ENCODE assay signal across 16 mouse cellular contexts in genomic region chr3:137056544-137057224, GRCm38 (mm10).
DNase-seq lines count a peak whose midpoint lies in the region; ATAC-seq and TF ChIP-seq lines count a peak whose summit lies in the region.
"Had no signal": no experiment of that assay in that cellular context is flagged by ENCODE, and none has a peak within 500 bp of the region (broad histone marks: within the 10 kb centered on the region; RNA-seq: fewer than 3 reads in every experiment).

No protein-coding gene starts in this region.

- peak overlapping the region; percentile 86 for H3K27ac ChIP-seq in layer of hippocampus, adult 2 months
- peak overlapping the region; percentile 73 for H3K27ac ChIP-seq in forebrain, embryonic 11.5 days (ENCODE audit: low read depth, low read length)
- peak overlapping the region; percentile 71 for H3K27ac ChIP-seq in hindbrain, embryonic 15.5 days (replicated peaks)
- H3K27ac ChIP-seq in neural tube, embryonic 14.5 days (ENCODE audit: low read depth, low read length), result peak overlapping the region; percentile 69
- H3K27ac ChIP-seq: heart, adult 2 months; kidney, postnatal 0 days; liver, embryonic 15.5 days had no signal

- WGBS in forebrain, embryonic 11.5 days, result 53% methylated on average over 6 of the region's 6 CpGs
- WGBS in hindbrain, embryonic 15.5 days, result 53% methylated on average over 6 of the region's 6 CpGs
- WGBS in neural tube, embryonic 14.5 days, result 70% methylated on average over 6 of the region's 6 CpGs

- no peaks in the 10 kb centered on the region for H3K9me3 ChIP-seq in forebrain, embryonic 11.5 days (ENCODE audit: control insufficient read depth, low read length)
- no peaks in the 10 kb centered on the region for H3K9me3 ChIP-seq in hindbrain, embryonic 15.5 days
- H3K9me3 ChIP-seq in neural tube, embryonic 14.5 days (ENCODE audit: control insufficient read depth, low read length), result no peaks in the 10 kb centered on the region
- H3K9me3 ChIP-seq: liver, embryonic 15.5 days had no signal

- H3K36me3 ChIP-seq in forebrain, embryonic 11.5 days (ENCODE audit: control insufficient read depth, insufficient read depth, low read length), result no peaks in the 10 kb centered on the region
- no peaks in the 10 kb centered on the region for H3K36me3 ChIP-seq in hindbrain, embryonic 15.5 days
- H3K36me3 ChIP-seq in neural tube, embryonic 14.5 days (ENCODE audit: control insufficient read depth, insufficient read depth, low read length), result no peaks in the 10 kb centered on the region
- H3K36me3 ChIP-seq: liver, embryonic 15.5 days had no signal

- no peaks in the 10 kb centered on the region for H3K27me3 ChIP-seq in forebrain, embryonic 11.5 days (ENCODE audit: control insufficient read depth, insufficient read depth, low read length)
- no peaks in the 10 kb centered on the region for H3K27me3 ChIP-seq in hindbrain, embryonic 15.5 days
- no peaks in the 10 kb centered on the region for H3K27me3 ChIP-seq in neural tube, embryonic 14.5 days (ENCODE audit: control insufficient read depth, insufficient read depth, low read length)
- H3K27me3 ChIP-seq: liver, embryonic 15.5 days had no signal

- peak in 1 of 2 experiments; percentile 18 for DNase-seq in layer of hippocampus, adult 2 months (ENCODE audit: low spot score in 2 of 2)
- DNase-seq in layer of hippocampus, postnatal 25 days (ENCODE audit: extremely low spot score in 1 of 2, low spot score in 1 of 2), result no peak
- DNase-seq in forebrain, embryonic 11.5 days (ENCODE audit: low spot score), result no peak
- DNase-seq in cerebellum, postnatal 14 days, result no peak
- no peak for DNase-seq in spleen, postnatal 10 days (ENCODE audit: low spot score in 2 of 2)
- no peak for DNase-seq in lung, postnatal 36 days
- DNase-seq: adrenal gland, adult 2 months; cerebellum, adult 11 months; heart, adult 2 months; heart, postnatal 10 days; lung, postnatal 14 days had no signal

- peaks cover 4% of the 10 kb centered on the region; the same call in 1 of the 2 replicates for H3K4me1 ChIP-seq in forebrain, embryonic 11.5 days (replicated peaks; ENCODE audit: control insufficient read depth, insufficient read depth, low read length)
- H3K4me1 ChIP-seq in hindbrain, embryonic 15.5 days (replicated peaks), result peaks cover 14% of the 10 kb centered on the region
- H3K4me1 ChIP-seq in neural tube, embryonic 14.5 days (ENCODE audit: control insufficient read depth, insufficient read depth, low read length), result peaks cover 4% of the 10 kb centered on the region; the same call in 1 of the 2 replicates
- H3K4me1 ChIP-seq: liver, embryonic 15.5 days had no signal

- peak; percentile 49; the same call in 1 of the 2 replicates for ATAC-seq in forebrain, embryonic 11.5 days (replicated peaks; ENCODE audit: low FRiP score)
- no peak for ATAC-seq in hindbrain, embryonic 15.5 days (ENCODE audit: low FRiP score, low read depth)
- ATAC-seq in neural tube, embryonic 14.5 days (ENCODE audit: low read depth), result peak; percentile 34; the same call in 1 of the 2 replicates
- ATAC-seq: intestine, embryonic 16.5 days had no signal

- TF ChIP-seq CTCF in layer of hippocampus, adult 2 months (conservative IDR thresholded peaks at IDR 0.05), result no peak

- no peak overlapping the region for H3K9ac ChIP-seq in forebrain, embryonic 11.5 days (ENCODE audit: low read length)
- no peak overlapping the region for H3K9ac ChIP-seq in hindbrain, embryonic 15.5 days
- H3K9ac ChIP-seq in neural tube, embryonic 14.5 days (replicated peaks; ENCODE audit: low read depth, low read length), result no peak overlapping the region
- H3K9ac ChIP-seq: liver, embryonic 15.5 days had no signal

- 0 out of 2 replicates have a peak overlapping the region, but pooled peaks have one; percentile 17 for H3K4me3 ChIP-seq in layer of hippocampus, adult 2 months
- H3K4me3 ChIP-seq in forebrain, embryonic 11.5 days (ENCODE audit: low read depth, low read length), result no peak overlapping the region
- no peak overlapping the region for H3K4me3 ChIP-seq in hindbrain, embryonic 15.5 days
- no peak overlapping the region for H3K4me3 ChIP-seq in neural tube, embryonic 14.5 days (ENCODE audit: low read depth, low read length)
- H3K4me3 ChIP-seq: heart, adult 2 months; liver, embryonic 15.5 days had no signal

- no peak overlapping the region for H3K4me2 ChIP-seq in forebrain, embryonic 11.5 days (ENCODE audit: low read depth, low read length, severe bottlenecking)
- H3K4me2 ChIP-seq in hindbrain, embryonic 15.5 days, result peak overlapping the region; percentile 30
- H3K4me2 ChIP-seq in neural tube, embryonic 14.5 days (ENCODE audit: low read depth, low read length), result peak overlapping the region; percentile 33; the same call in 1 of the 2 replicates
- H3K4me2 ChIP-seq: liver, embryonic 15.5 days had no signal
